ENCODE assay signal across 18 mouse cellular contexts in the genomic region with DNA sequence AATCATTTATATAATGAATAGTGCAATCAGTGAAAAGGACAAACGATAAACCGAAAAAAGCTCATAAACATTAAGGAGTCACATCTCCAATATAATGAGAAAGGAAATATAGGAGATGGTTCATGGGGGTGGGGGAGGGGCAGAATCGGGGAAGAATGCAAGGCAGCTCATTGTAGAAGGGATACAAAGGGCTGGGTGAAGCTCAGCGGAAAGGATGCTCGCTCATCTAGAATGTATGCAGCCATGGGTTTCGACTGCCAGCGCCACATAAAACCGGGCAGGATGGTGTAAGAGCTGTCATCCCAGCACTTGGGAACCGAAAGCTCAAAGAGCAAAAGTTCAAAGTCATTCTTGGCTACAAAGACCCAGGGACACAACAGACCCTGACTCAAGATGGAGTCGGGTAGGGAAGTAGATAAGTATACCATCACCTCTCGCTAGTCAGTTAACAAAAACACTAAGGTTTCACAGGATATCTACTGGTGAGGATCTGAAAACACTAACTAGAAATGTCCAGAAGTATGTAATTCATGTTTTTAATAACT. TPM values are rescaled to one million over a fixed set of nuclear protein-coding genes. Genes with fewer than 3 reads are reported as not detected.
DNase-seq lines count a peak whose midpoint lies in the region; ATAC-seq and TF ChIP-seq lines count a peak whose summit lies in the region.
"Had no signal": no experiment of that assay in that cellular context is flagged by ENCODE, and none has a peak within 500 bp of the region (broad histone marks: within the 10 kb centered on the region; RNA-seq: fewer than 3 reads in every experiment).

No protein-coding gene starts in this region.

- H3K4me3 ChIP-seq in hindbrain, postnatal 0 days (ENCODE audit: low read length): no peak overlapping the region
- H3K4me3 ChIP-seq in neural tube, embryonic 13.5 days: no peak overlapping the region
- H3K4me3 ChIP-seq: intestine, embryonic 15.5 days had no signal

- no peak overlapping the region for H3K27ac ChIP-seq in hindbrain, postnatal 0 days
- H3K27ac ChIP-seq in neural tube, embryonic 13.5 days (replicated peaks): peak overlapping the region; percentile 68
- H3K27ac ChIP-seq: intestine, embryonic 15.5 days had no signal

- TF ChIP-seq CTCF in hindbrain, postnatal 0 days (IDR thresholded peaks at IDR 0.05; ENCODE audit: low read depth): no peak

- H3K27me3 ChIP-seq in hindbrain, postnatal 0 days (ENCODE audit: insufficient read depth, low read length): no peaks in the 10 kb centered on the region
- no peaks in the 10 kb centered on the region for H3K27me3 ChIP-seq in neural tube, embryonic 13.5 days
- H3K27me3 ChIP-seq: CH12.LX; intestine, embryonic 15.5 days had no signal

- H3K9me3 ChIP-seq in hindbrain, postnatal 0 days (ENCODE audit: low read length): no peaks in the 10 kb centered on the region
- H3K9me3 ChIP-seq in neural tube, embryonic 13.5 days: no peaks in the 10 kb centered on the region
- H3K9me3 ChIP-seq: intestine, embryonic 15.5 days had no signal

- no peaks in the 10 kb centered on the region for H3K36me3 ChIP-seq in hindbrain, postnatal 0 days (ENCODE audit: insufficient read depth, low read length)
- H3K36me3 ChIP-seq in neural tube, embryonic 13.5 days: no peaks in the 10 kb centered on the region
- H3K36me3 ChIP-seq: intestine, embryonic 15.5 days had no signal

- ATAC-seq in hindbrain, postnatal 0 days: no peak
- peak; percentile 55 for ATAC-seq in neural tube, embryonic 13.5 days (ENCODE audit: low read depth)
- ATAC-seq in granulocyte monocyte progenitor cell, adult 5-6 weeks (replicated peaks; ENCODE audit: poor library complexity, severe bottlenecking): no peak
- ATAC-seq: forebrain, postnatal 0 days; intestine, embryonic 15.5 days had no signal

- H3K4me2 ChIP-seq in hindbrain, postnatal 0 days (ENCODE audit: low read depth, low read length): 0 out of 2 replicates have a peak overlapping the region, but pooled peaks have one; percentile 10
- H3K4me2 ChIP-seq in neural tube, embryonic 13.5 days: peak overlapping the region; percentile 41
- H3K4me2 ChIP-seq: intestine, embryonic 15.5 days; liver, embryonic 11.5 days; lung, embryonic 14.5 days had no signal

- peak; percentile 39 for DNase-seq in embryo, embryonic 10 days (ENCODE audit: low spot score)
- no peak for DNase-seq in embryo, embryonic 9.5 days (ENCODE audit: extremely low spot score)
- peak; percentile 41 for DNase-seq in embryo, embryonic 10.5 days (ENCODE audit: low spot score)
- DNase-seq in hindbrain, postnatal 0 days (ENCODE audit: low spot score): no peak
- DNase-seq in thymus, postnatal 0 days (ENCODE audit: low spot score): no peak
- no peak for DNase-seq in cerebellum, adult 11 months
- DNase-seq: forebrain, postnatal 0 days; heart, postnatal 10 days; kidney, postnatal 14 days; layer of hippocampus, adult 9-11 months; lung, embryonic 14.5 days; spleen, adult 18-20 months; thymus, postnatal 14 days had no signal

- H3K4me1 ChIP-seq in hindbrain, postnatal 0 days (ENCODE audit: insufficient read depth, low read length): no peaks in the 10 kb centered on the region
- peaks cover 61% of the 10 kb centered on the region for H3K4me1 ChIP-seq in neural tube, embryonic 13.5 days (replicated peaks)

- 38% methylated on average over 11 of the region's 11 CpGs for WGBS in hindbrain, postnatal 0 days
- 31% methylated on average over 11 of the region's 11 CpGs for WGBS in neural tube, embryonic 13.5 days

- H3K9ac ChIP-seq in hindbrain, postnatal 0 days (replicated peaks; ENCODE audit: low read length): no peak overlapping the region
- no peak overlapping the region for H3K9ac ChIP-seq in neural tube, embryonic 13.5 days
- H3K9ac ChIP-seq: forebrain, postnatal 0 days; intestine, embryonic 15.5 days; lung, embryonic 14.5 days had no signal

RNA-seq across cellular contexts. Expression of gene 1700025G04Rik, which starts 12.7 kb away (rescaled TPM):
- total RNA-seq in hindbrain, postnatal 0 days (2014; rRNA removed): 19.9 and 32.4 TPM in 2 replicates
- polyA plus RNA-seq in hindbrain, postnatal 0 days (2015; fragmentation: Nextera tagmentation; extraction: Ambion mirVana): 22.5 and 24.9 TPM in 2 replicates
- polyA plus RNA-seq in neural tube, embryonic 13.5 days (2015; fragmentation: Nextera tagmentation; extraction: Ambion mirVana): 45.1 and 46.6 TPM in 2 replicates
- polyA plus RNA-seq in thymus, postnatal 0 days (2015; fragmentation: Nextera tagmentation; extraction: Ambion mirVana): 21.3 and 26.1 TPM in 2 replicates
- total RNA-seq in granulocyte monocyte progenitor cell, adult 5-6 weeks (2014; fragmentation: Nextera tagmentation): 26.0 and 28.4 TPM in 2 replicates
- 13.7 and 21.8 TPM in 2 replicates for total RNA-seq in granulocyte monocyte progenitor cell, adult 5-6 weeks (2017)

Comparison
In these comparisons a context has a peak if more than half of its experiments do, and no peak if none do; other contexts are left out.
1. DNase-seq: peak in embryo, embryonic 10 days (single experiment) and embryo, embryonic 10.5 days (single experiment); none in embryo, embryonic 9.5 days (single experiment), hindbrain, postnatal 0 days (single experiment), thymus, postnatal 0 days (single experiment) and cerebellum, adult 11 months (single experiment).